Mouse (Mus musculus) liver, embryonic 16.5 days (tissue): ENCODE data around the gene Bloc1s1. TPM values are rescaled to one million over a fixed set of nuclear protein-coding genes. Genes with fewer than 3 reads are reported as not detected.

Source experiments
- ATAC-seq: fragments of 200-750 bp; cut with Nextera tagmentation; 2 replicates; pipeline ENCODE4 v1.8.0; 2017; ENCODE audit warnings: low read depth, mild to moderate bottlenecking, moderate number of reproducible peaks, moderate library complexity
- H3K27ac ChIP-seq: fragments of 300-500 bp; sonication (generic); 2 replicates; pipeline ENCODE4 v1.5.1; 2014; ENCODE audit warnings: mild to moderate bottlenecking, low read length
- H3K27me3 ChIP-seq: fragments of 300-500 bp; sonication (generic); 2 replicates; pipeline ENCODE4 v1.6.1; 2014; ENCODE audit warnings: low read depth, low read length, mixed read lengths; ENCODE audit not compliant: control insufficient read depth, insufficient read depth
- H3K36me3 ChIP-seq: fragments of 300-500 bp; sonication (generic); 2 replicates; pipeline ENCODE4 v1.6.1; 2014; ENCODE audit warnings: mild to moderate bottlenecking; ENCODE audit not compliant: control insufficient read depth, insufficient read depth
- H3K4me1 ChIP-seq: fragments of 300-500 bp; sonication (generic); 2 replicates; pipeline ENCODE4 v1.6.1; 2014; ENCODE audit warnings: low read depth, low read length, mixed read lengths; ENCODE audit not compliant: control insufficient read depth
- H3K4me2 ChIP-seq: fragments of 300-500 bp; sonication (generic); 2 replicates; pipeline ENCODE4 v1.6.1; 2014; ENCODE audit warnings: low read depth, low read length, mixed read lengths
- H3K4me3 ChIP-seq: fragments of 300-500 bp; sonication (generic); 2 replicates; pipeline ENCODE4 v1.5.1; 2014; ENCODE audit warnings: low read depth, mild to moderate bottlenecking, low read length
- H3K9ac ChIP-seq: fragments of 300-500 bp; sonication (generic); 2 replicates; pipeline ENCODE4 v1.6.1; 2014; ENCODE audit warnings: low read depth, low read length
- H3K9me3 ChIP-seq: fragments of 300-500 bp; sonication (generic); replicated peaks from 2 replicates; pipeline ENCODE4 v1.6.1; 2016; ENCODE audit warnings: low read length; ENCODE audit not compliant: control insufficient read depth
- WGBS: fragments of 180-500 bp; shearing (Covaris S2); extraction: QIAGEN DNeasy Blood & Tissue Kit; methylation state at CpG from one replicate; pipeline ENCODE4 v1.1.7; 2014; ENCODE audit not compliant: insufficient replicate concordance; 5-methylcytosine and 5-hydroxymethylcytosine counted together
- polyA plus RNA-seq: library from polyadenylated mRNA; unstranded; fragments of >200 nt; fragmentation: Nextera tagmentation; extraction: Ambion mirVana; gene quantifications from 2 replicates; pipeline ENCODE4 v1.2.1, GENCODE M21; 2015

Gene Bloc1s1
- polyA plus RNA-seq, result 92.8 and 96.6 TPM in 2 replicates

DNA sequence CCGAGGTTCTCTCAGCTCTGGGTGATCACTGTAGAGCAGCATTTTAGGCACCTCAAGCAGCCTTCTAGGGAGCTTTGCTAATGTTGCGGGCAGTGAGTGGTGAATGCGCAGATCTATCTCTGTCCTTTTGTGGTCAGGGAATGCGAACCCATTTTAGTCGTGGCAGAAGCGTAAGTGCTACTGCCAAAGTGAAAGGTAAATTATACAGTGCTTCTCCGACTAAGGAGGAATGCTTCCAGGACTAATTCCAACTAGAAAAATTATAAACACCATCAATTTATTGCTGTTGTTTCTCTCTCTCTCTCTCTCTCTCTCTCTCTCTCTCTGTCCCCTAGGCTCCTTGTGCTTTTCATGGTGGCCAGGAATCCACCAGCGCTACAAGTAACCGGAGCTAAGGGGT is at the start of gene Bloc1s1:
Gene Bloc1s1, minus strand, starts transcription at position 101 of the 400 bp plus-strand sequence.
- Histone ChIP-seq H3K4me3 (peak within 1 kb of the TSS; percentile 91), H3K9me3 (no peaks in the 10 kb centered on the region), H3K4me2 (peak within 1 kb of the TSS; percentile 90), H3K4me1 (peaks cover 18% of the 10 kb centered on the region), H3K27me3 (peaks cover 3% of the 10 kb centered on the region; the same call in 1 of the 2 replicates), H3K36me3 (no peaks in the 10 kb centered on the region), H3K27ac (peak within 1 kb of the TSS; percentile 88), H3K9ac (peak within 1 kb of the TSS; percentile 84)
- no peak for ATAC-seq
- WGBS, result 53% methylated on average over 9 of the region's 9 CpGs

DNA sequence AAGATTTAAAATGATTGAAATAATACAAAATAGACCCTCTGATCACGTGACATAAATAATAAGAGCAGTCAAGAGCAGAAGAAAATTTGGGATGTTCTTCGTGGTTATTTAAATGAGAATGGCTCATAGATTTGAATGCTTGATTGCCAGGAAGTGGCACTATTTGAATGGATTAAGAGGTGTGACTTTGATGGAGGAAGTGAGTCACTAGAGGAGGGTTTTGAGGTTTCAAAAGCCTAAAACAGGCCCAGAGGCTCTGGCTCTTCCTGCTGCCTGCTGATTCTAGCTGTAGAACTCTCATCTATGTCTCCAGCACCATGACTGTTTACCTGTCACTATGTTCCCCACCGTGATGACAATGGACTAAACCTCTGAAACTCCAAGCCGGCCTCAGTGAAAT is 49.0 kb upstream of the Bloc1s1 start:
- no peak for ATAC-seq
- no peaks in the 10 kb centered on the region for H3K4me1 ChIP-seq
- H3K4me3 ChIP-seq, result no peak overlapping the region
- H3K27me3 ChIP-seq, result peaks cover 8% of the 10 kb centered on the region
- 49% methylated on average over 4 of the region's 4 CpGs for WGBS
- no peak overlapping the region for H3K27ac ChIP-seq
- H3K9me3 ChIP-seq, result no peaks in the 10 kb centered on the region
- H3K4me2 ChIP-seq, result no peak overlapping the region
- no peak overlapping the region for H3K9ac ChIP-seq
- H3K36me3 ChIP-seq, result no peaks in the 10 kb centered on the region

GRCm38 (mm10) chr10:128970740-128971250 is 47.0 kb upstream of the Bloc1s1 start:
- no peak overlapping the region for H3K4me3 ChIP-seq
- H3K4me2 ChIP-seq, result no peak overlapping the region
- H3K36me3 ChIP-seq, result no peaks in the 10 kb centered on the region
- peaks cover 6% of the 10 kb centered on the region; the same call in 1 of the 2 replicates for H3K27me3 ChIP-seq
- ATAC-seq, result no peak
- H3K4me1 ChIP-seq, result no peaks in the 10 kb centered on the region
- WGBS, result 20% methylated on average over 1 of the region's 1 CpGs
- no peaks in the 10 kb centered on the region for H3K9me3 ChIP-seq
- H3K9ac ChIP-seq, result no peak overlapping the region
- no peak overlapping the region for H3K27ac ChIP-seq

DNA sequence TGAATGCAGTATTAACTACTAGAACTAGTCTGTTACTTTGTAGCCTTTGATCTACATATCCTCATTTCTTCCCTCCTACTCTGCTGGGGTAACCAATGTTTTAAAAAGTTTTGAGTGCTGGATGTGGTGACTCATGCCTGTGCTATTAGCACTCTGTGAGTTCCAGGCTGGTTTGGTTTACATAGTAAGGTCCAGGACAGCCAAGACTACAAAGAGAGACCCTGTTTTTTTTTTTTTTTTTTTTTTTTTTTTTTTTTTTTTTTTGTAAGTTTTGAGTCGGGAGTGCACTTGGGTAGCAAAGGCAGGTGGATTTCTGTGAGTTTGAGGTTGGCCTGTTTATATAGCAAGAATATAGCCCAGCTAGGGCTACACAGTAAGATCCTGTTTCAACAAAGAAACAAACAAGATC is 44.5 kb upstream of the Bloc1s1 start:
- H3K27ac ChIP-seq, result no peak overlapping the region
- 47% methylated on average over 1 of the region's 1 CpGs for WGBS

GRCm38 (mm10) chr10:128965871-128966270 is 42.0 kb upstream of the Bloc1s1 start:
- ATAC-seq, result no peak
- peaks cover 9% of the 10 kb centered on the region for H3K27me3 ChIP-seq
- H3K9me3 ChIP-seq, result no peaks in the 10 kb centered on the region
- H3K36me3 ChIP-seq, result no peaks in the 10 kb centered on the region
- H3K4me1 ChIP-seq, result no peaks in the 10 kb centered on the region
- no peak overlapping the region for H3K4me2 ChIP-seq
- H3K27ac ChIP-seq, result no peak overlapping the region
- 50% methylated on average over 6 of the region's 6 CpGs for WGBS
- no peak overlapping the region for H3K4me3 ChIP-seq
- no peak overlapping the region for H3K9ac ChIP-seq

More for the DNA sequence above, 44.5 kb upstream of the Bloc1s1 start:
- no peaks in the 10 kb centered on the region for H3K36me3 ChIP-seq
- no peak overlapping the region for H3K9ac ChIP-seq
- ATAC-seq, result no peak
- H3K9me3 ChIP-seq, result no peaks in the 10 kb centered on the region
- H3K4me2 ChIP-seq, result no peak overlapping the region
- no peak overlapping the region for H3K4me3 ChIP-seq
- peaks cover 6% of the 10 kb centered on the region; the same call in 1 of the 2 replicates for H3K27me3 ChIP-seq
- no peaks in the 10 kb centered on the region for H3K4me1 ChIP-seq

DNA sequence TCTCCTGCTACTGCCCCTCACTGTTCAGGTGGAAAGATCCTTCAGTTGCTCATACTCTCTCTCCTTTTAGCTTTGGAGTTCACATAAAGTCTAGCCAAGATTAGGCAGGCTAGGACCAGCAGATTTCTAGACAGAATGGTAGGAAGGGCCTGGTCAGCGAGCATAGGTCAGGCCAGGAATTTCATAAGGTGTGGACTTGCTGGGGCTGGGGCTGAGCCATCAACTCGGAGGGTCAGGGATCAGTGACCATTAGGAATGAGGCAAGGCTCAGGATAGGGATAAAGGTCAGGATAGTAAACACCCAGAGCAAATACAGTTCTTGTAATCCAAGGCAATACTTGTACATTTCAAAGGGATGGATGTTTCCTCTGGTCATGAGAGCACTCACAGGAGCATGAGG is 41.1 kb upstream of the Bloc1s1 start:
- WGBS, result 44% methylated on average over 2 of the region's 2 CpGs
- ATAC-seq, result peak; percentile 94

DNA sequence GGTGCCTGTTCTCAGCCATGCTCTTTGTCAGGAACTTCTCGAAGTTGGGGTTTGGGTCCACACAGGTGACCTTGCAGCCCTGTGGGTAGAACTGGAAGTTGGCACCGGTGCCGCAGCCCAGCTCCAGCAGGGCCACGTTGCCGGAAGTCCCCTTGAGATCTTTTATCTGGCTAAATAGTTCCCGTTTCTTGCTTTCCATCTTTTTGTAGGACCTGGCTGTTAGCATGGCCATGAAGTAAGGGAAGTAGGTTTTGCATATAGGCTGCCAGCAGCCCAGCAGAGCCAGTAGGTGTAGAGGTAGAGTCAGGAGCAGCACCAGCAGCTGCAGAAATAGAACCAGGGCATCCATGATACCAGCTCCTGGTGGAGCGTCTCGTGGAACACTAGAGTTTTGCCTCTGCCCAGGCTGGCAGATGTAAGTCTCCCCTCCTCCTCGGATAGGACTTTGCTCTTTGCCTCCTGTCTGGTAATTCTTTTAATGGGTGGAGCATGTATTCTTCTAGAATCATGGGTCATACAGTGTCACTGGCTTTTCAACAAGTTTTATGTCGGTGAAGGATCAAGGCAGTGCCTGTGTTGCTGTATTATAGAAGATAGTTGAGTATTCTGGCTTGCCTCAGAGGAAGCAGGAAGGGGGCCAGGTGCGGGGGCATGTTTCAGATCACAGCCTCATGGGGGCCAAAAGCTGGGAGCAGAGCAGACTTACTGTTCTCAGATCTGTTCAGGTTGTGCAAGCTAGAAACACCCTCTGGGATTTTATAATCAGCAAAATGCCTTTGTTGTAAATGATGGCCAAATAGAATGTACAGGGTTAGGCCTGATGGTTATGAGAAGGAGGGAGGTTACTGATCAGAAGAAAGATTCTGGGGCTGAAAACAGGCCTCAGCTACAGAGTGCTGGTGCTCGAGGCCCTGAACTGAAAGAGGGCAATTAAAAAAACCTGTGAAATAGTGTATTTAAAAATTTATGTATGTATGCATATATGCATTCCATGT is 37.1 kb upstream of the Bloc1s1 start, which contains the start of gene Mettl7b:
Gene Mettl7b, minus strand, starts transcription at position 399 of the 995 bp plus-strand sequence.
- H3K27ac ChIP-seq, result no peak within 1 kb of the TSS
- H3K9me3 ChIP-seq, result no peaks in the 10 kb centered on the region
- H3K36me3 ChIP-seq, result no peaks in the 10 kb centered on the region
- H3K4me2 ChIP-seq, result no peak within 1 kb of the TSS
- no peak within 1 kb of the TSS for H3K4me3 ChIP-seq
- no peak within 1 kb of the TSS for H3K9ac ChIP-seq
- whole genome bisulfite sequencing, result 50% methylated on average over 12 of the region's 12 CpGs
- no peaks in the 10 kb centered on the region for H3K4me1 ChIP-seq
- H3K27me3 ChIP-seq, result peaks cover 36% of the 10 kb centered on the region
- no peak for ATAC-seq

More for the DNA sequence above, 41.1 kb upstream of the Bloc1s1 start:
- no peaks in the 10 kb centered on the region for H3K9me3 ChIP-seq
- no peak overlapping the region for H3K9ac ChIP-seq
- peaks cover 12% of the 10 kb centered on the region for H3K27me3 ChIP-seq
- H3K4me1 ChIP-seq, result no peaks in the 10 kb centered on the region
- H3K4me2 ChIP-seq, result no peak overlapping the region
- H3K36me3 ChIP-seq, result no peaks in the 10 kb centered on the region
- H3K4me3 ChIP-seq, result no peak overlapping the region
- H3K27ac ChIP-seq, result no peak overlapping the region

GRCm38 (mm10) chr10:128960142-128960541 is 36.3 kb upstream of the Bloc1s1 start:
- no peak for ATAC-seq

DNA sequence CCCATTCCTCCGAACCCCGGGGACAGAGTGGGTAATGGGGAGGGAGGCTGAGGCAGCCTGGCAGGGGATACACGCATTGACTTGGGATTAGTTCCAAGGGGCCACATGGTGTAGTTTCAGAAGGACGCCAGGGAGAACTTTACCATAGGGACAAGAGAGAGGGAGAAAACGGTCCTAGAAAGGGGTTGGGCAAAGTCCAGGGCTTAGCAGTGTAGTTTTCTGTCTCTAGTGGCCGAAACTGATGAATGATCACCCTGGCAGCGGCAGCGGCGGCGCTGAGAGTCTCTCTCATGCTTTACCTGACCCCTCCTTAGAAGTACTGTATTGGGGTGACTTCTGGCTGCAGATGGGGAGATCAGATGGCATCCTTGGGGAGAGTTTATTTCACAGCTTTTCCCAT is 34.5 kb upstream of the Bloc1s1 start:
- H3K27me3 ChIP-seq, result peaks cover 41% of the 10 kb centered on the region
- H3K9ac ChIP-seq, result no peak overlapping the region
- no peak overlapping the region for H3K4me3 ChIP-seq
- ATAC-seq, result no peak
- H3K36me3 ChIP-seq, result no peaks in the 10 kb centered on the region
- H3K4me1 ChIP-seq, result no peaks in the 10 kb centered on the region
- 65% methylated on average over 10 of the region's 10 CpGs for WGBS
- H3K9me3 ChIP-seq, result no peaks in the 10 kb centered on the region
- no peak overlapping the region for H3K4me2 ChIP-seq
- no peak overlapping the region for H3K27ac ChIP-seq

More at GRCm38 (mm10) chr10:128960142-128960541, 36.3 kb upstream of the Bloc1s1 start:
- Histone ChIP-seq H3K27me3 (peaks cover 38% of the 10 kb centered on the region), H3K4me3 (no peak overlapping the region), H3K9ac (no peak overlapping the region), H3K36me3 (no peaks in the 10 kb centered on the region), H3K27ac (no peak overlapping the region), H3K4me2 (no peak overlapping the region), H3K9me3 (no peaks in the 10 kb centered on the region), H3K4me1 (no peaks in the 10 kb centered on the region)
- WGBS, result 57% methylated on average over 4 of the region's 4 CpGs
